Mouse (Mus musculus) olfactory bulb, adult 2 months (tissue): Measurements from ENCODE around the gene Bbs12.

Experiments
- CTCF ChIP-seq: fragments of 200-500 bp; IDR thresholded peaks from 2 replicates; pipeline ENCODE4 v1.5.1; 2012; ENCODE audit warnings: low read depth, mild to moderate bottlenecking, low read length, moderate library complexity; ENCODE audit not compliant: insufficient read depth
- POLR2A ChIP-seq: fragments of 200-500 bp; IDR thresholded peaks from 2 replicates; pipeline ENCODE4 v1.6.1; 2012; ENCODE audit warnings: mild to moderate bottlenecking, low read depth, low read length, moderate library complexity; ENCODE audit not compliant: insufficient read depth

DNA sequence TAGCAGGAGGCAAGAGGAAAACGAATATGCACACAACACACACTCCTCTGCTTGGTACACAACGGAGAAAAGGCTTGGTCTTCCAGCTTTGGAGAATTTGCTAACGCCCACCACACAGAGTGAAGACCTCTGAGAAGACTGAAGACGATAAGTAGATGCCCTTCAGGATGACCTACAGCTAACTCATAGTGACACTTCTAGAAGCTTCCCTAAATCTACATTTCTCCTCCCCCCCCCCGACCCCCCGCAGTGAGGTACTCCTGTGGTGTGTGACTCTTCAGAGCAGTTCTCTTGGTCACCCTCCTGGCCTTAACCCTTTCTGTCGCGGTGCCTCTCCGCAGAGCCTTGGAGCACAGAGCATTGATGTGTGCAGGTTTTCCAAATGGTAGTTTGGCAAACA lies 35.3 kb downstream of the Bbs12 start:
- no peak for TF ChIP-seq POLR2A
- no peak for TF ChIP-seq CTCF
